Mouse (Mus musculus) hindbrain, embryonic 13.5 days (tissue): ENCODE results near the gene Rapsn. TPM values are rescaled to one million over a fixed set of nuclear protein-coding genes. Genes with fewer than 3 reads are reported as not detected.

Source experiments
- ATAC-seq: fragments of 200-750 bp; cut with Nextera tagmentation; 2 replicates; pipeline ENCODE4 v1.8.0; 2017; ENCODE audit warnings: moderate TSS enrichment; ENCODE audit not compliant: low FRiP score
- H3K27ac ChIP-seq: fragments of 300-500 bp; sonication (generic); 2 replicates; pipeline ENCODE4 v1.5.1; 2015; ENCODE audit warnings: inconsistent platforms, mild to moderate bottlenecking, moderate library complexity
- H3K27me3 ChIP-seq: fragments of 300-500 bp; sonication (generic); 2 replicates; pipeline ENCODE4 v1.6.1; 2015; ENCODE audit warnings: mild to moderate bottlenecking, inconsistent platforms
- H3K36me3 ChIP-seq: fragments of 300-500 bp; sonication (generic); 2 replicates; pipeline ENCODE4 v1.6.1; 2015; ENCODE audit warnings: mild to moderate bottlenecking, inconsistent platforms
- H3K4me1 ChIP-seq: fragments of 300-500 bp; sonication (generic); replicated peaks from 2 replicates; pipeline ENCODE4 v1.6.1; 2015; ENCODE audit warnings: inconsistent platforms
- H3K4me2 ChIP-seq: fragments of 300-500 bp; sonication (generic); 2 replicates; pipeline ENCODE4 v1.6.1; 2015; ENCODE audit warnings: inconsistent platforms, mild to moderate bottlenecking, moderate library complexity
- H3K4me3 ChIP-seq: fragments of 300-500 bp; sonication (generic); 2 replicates; pipeline ENCODE4 v1.5.1; 2015; ENCODE audit warnings: mild to moderate bottlenecking, inconsistent platforms
- H3K9ac ChIP-seq: fragments of 300-500 bp; sonication (generic); 2 replicates; pipeline ENCODE4 v1.6.1; 2015; ENCODE audit warnings: mild to moderate bottlenecking, inconsistent platforms
- H3K9me3 ChIP-seq: fragments of 300-500 bp; sonication (generic); 2 replicates; pipeline ENCODE4 v1.6.1; 2016; ENCODE audit warnings: inconsistent platforms
- WGBS: fragments of 180-500 bp; shearing (Covaris S2); methylation state at CpG from one replicate; pipeline ENCODE4 v1.1.7; 2015; 5-methylcytosine and 5-hydroxymethylcytosine counted together
- polyA plus RNA-seq: library from polyadenylated mRNA; unstranded; fragments of >200 nt; fragmentation: Nextera tagmentation; extraction: Ambion mirVana; gene quantifications from 2 replicates; pipeline ENCODE4 v1.2.1, GENCODE M21; 2015

The Rapsn gene
- polyA plus RNA-seq, 1 experiment from 2014 or later = 0.99 TPM

DNA sequence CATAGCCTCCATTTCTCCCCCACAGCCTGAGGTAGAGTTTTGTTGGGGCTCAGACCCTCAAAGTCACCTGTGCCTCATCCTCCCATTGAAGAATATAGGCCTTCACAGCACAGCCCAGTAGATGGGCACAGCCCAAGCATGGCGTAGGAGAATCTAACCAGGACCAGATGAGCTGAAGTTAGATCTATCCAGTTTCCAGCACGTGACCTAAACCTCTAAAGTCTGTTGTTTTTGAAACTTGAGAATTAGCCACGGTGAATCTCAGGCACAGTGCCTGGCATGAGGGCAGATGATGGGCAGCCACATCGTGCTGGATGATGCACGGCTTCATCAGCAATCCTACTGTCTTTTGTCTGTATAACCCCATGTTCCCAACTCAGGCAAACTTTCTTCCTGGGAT, 23.0 kb downstream of the Rapsn start:
- 92% methylated on average over 5 of the region's 5 CpGs for WGBS

DNA sequence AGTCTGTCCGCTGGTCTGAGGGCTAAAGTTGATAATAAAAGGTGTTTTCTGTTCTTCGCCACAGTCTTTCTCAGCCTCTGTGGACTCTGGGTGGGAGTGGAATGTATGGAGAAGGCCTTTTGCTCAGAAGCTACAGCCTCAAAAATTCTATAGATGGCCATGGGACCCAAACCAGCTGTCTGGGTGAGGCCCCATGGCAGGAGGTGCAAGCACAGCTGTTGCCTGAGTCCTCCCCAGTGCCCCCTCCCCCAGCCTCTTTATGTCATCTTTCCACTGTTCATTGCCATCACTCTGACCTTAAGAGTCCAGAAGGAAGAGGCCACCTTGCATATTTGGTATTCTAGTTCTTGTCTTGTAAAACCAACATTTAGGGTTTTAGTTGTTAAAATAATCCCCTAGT, 24.0 kb downstream of the Rapsn start:
- Histone ChIP-seq H3K9ac (no peak overlapping the region), H3K27ac (no peak overlapping the region), H3K36me3 (peaks cover 89% of the 10 kb centered on the region), H3K27me3 (no peaks in the 10 kb centered on the region), H3K4me3 (no peak overlapping the region), H3K4me2 (no peak overlapping the region), H3K9me3 (no peaks in the 10 kb centered on the region), H3K4me1 (peaks cover 14% of the 10 kb centered on the region)
- WGBS = 92% methylated on average over 2 of the region's 2 CpGs
- no peak for ATAC-seq

More for the DNA sequence above, 23.0 kb downstream of the Rapsn start:
- ATAC-seq = no peak
- Histone ChIP-seq H3K36me3 (peaks cover 80% of the 10 kb centered on the region), H3K27ac (no peak overlapping the region), H3K27me3 (no peaks in the 10 kb centered on the region), H3K9me3 (no peaks in the 10 kb centered on the region), H3K4me1 (peaks cover 14% of the 10 kb centered on the region), H3K4me3 (no peak overlapping the region), H3K9ac (no peak overlapping the region), H3K4me2 (no peak overlapping the region)

DNA sequence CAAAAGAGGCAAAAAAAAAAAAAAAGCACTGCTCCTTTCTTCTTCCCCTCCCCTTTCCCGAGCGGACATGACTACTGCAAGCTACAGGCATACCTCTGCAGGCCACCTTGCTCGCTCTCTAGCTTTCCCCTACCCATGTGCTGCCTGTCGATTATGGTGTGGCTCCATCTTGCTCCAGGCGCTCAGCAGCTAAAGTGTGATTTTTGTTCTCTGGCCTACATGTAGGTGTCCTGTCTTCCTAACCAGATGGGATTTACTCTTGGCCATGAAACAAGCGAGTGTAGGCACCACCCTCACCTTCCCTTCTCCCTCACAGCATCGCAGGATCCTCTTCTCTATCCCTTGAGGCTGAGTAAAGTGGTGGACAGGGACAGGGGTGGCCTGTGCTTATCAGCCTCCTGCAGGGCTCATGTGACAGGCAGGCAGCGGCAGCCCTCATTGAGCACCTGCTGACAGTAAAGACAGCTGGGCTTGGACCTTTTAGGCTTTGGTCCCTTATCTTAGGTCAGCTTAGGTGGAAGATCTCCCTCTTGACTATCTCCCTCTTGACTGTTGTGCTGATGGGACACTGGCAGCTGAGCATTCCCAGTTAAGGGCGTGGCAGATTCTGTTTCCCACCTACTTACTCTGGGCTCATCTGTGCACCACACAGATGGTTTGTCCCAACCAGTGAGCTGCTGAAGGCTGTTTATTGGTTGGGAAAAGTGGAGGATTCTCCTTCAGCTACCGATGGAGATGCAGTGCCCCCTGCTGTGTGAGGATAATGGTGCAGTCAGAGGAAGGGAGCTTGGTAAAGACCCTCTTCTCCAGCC, 25.3 kb downstream of the Rapsn start:
- 82% methylated on average over 10 of the region's 10 CpGs for WGBS
- no peak overlapping the region for H3K27ac ChIP-seq

DNA sequence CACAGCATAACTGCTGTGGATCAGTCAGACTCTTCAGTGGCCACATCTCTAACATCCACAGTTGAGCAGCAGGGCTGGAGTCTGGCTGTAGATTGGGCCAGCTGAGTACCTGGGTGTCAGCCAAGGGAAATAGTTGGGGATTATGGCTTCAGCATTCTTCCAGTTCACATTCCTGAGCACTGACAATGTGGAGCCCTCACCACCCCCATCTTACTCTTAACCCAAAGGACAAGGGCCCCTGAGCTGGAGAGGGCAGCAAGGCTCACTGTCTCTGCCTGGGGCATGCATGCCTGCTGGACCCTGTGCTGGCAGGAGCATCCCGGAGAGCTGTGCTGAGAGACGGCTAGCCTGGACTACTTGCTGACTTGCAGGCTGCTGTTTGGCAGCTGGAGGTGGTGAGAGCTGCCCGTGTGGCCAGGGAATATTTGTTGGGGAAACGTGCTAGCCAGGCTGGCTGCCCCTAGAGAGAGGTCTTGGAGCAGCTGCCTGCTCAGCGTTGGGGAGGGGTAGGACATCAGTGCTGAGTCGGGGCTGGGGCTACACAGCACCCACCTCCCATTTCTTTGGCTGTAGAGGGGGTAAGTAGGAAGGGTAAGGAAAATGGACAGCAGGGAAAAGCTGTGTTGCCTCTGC, 26.5 kb downstream of the Rapsn start:
- Histone ChIP-seq H3K27ac (no peak overlapping the region), H3K4me3 (no peak overlapping the region), H3K27me3 (no peaks in the 10 kb centered on the region), H3K36me3 (peaks cover 92% of the 10 kb centered on the region), H3K4me2 (no peak overlapping the region), H3K9ac (0 out of 2 replicates have a peak overlapping the region, but pooled peaks have one; percentile 29), H3K9me3 (no peaks in the 10 kb centered on the region), H3K4me1 (peaks cover 8% of the 10 kb centered on the region; the same call in 1 of the 2 replicates)
- 89% methylated on average over 6 of the region's 6 CpGs for WGBS
- ATAC-seq = no peak

More for the DNA sequence above, 25.3 kb downstream of the Rapsn start:
- Histone ChIP-seq H3K4me3 (no peak overlapping the region), H3K4me1 (peaks cover 5% of the 10 kb centered on the region; the same call in 1 of the 2 replicates), H3K27me3 (no peaks in the 10 kb centered on the region), H3K9ac (no peak overlapping the region), H3K36me3 (peaks cover 94% of the 10 kb centered on the region), H3K9me3 (no peaks in the 10 kb centered on the region), H3K4me2 (no peak overlapping the region)
- no peak for ATAC-seq

DNA sequence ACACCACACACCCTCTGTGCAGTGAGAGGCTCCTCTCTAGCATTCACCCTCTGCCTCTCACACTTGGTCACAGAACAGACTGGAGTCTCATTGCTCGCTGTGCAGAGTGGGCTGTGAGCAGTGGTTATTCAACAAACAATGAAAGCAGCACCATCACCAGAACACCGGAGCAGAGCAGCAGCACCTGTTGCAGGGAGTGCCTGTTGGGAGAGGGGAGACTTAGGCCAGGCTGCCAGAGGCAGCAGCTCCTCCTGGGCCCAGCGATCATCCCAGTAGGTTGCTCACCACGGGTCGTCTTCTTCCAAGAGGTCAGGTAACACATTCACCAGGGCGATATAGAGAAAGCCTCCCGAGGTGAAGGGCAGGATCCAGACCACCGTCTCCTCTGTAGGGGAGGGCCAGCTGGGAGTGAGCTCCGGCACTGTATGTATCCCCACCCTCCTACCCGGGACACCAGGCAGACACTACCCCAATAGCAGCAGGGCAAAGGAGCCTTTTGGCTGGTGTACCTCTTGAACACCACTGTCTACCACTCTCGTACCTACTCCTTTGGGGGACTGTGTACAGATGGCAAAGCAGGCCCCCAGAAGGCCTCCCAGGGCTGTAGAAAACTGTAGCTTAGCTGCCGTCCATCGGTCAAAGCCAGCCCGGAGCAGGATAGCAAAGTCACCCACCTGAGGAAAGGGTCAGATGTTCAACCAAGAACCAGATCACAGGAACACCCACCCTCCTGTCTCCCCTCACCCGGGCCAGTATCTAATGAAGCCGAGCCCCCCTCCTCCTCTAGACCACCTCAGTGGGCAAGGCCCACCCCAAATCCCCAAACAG, 27.6 kb downstream of the Rapsn start:
- ATAC-seq = no peak
- H3K27me3 ChIP-seq = no peaks in the 10 kb centered on the region
- H3K4me3 ChIP-seq = no peak overlapping the region
- H3K4me1 ChIP-seq = peaks cover 9% of the 10 kb centered on the region
- WGBS = 91% methylated on average over 16 of the region's 16 CpGs
- no peak overlapping the region for H3K4me2 ChIP-seq
- no peaks in the 10 kb centered on the region for H3K9me3 ChIP-seq
- no peak overlapping the region for H3K9ac ChIP-seq
- peaks cover 85% of the 10 kb centered on the region for H3K36me3 ChIP-seq
- H3K27ac ChIP-seq = no peak overlapping the region

DNA sequence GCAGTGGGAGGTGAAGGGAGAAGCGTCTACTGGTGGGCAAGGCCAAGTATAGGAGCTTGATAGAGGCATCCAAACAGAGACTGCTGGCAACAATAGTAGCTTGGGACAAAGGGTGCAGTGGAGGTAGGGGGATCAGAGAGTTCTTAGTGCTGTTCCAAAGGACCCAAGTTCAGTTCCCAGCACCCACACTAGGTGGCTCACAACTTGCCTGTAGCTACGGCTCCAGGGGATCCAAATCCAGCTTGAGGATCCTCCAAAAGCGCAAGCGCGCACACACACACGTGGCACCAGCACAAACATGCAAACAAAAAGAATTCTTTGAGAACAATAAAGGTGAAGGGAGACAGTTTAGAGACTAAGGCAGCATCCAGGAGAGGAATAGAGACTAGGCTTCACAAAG, 28.8 kb downstream of the Rapsn start:
- no peak for ATAC-seq
- no peaks in the 10 kb centered on the region for H3K9me3 ChIP-seq
- 86% methylated on average over 6 of the region's 6 CpGs for WGBS
- peaks cover 21% of the 10 kb centered on the region for H3K4me1 ChIP-seq
- no peaks in the 10 kb centered on the region for H3K27me3 ChIP-seq
- H3K36me3 ChIP-seq = peaks cover 73% of the 10 kb centered on the region
- H3K9ac ChIP-seq = no peak overlapping the region
- no peak overlapping the region for H3K4me2 ChIP-seq
- H3K27ac ChIP-seq = no peak overlapping the region
- H3K4me3 ChIP-seq = no peak overlapping the region

DNA sequence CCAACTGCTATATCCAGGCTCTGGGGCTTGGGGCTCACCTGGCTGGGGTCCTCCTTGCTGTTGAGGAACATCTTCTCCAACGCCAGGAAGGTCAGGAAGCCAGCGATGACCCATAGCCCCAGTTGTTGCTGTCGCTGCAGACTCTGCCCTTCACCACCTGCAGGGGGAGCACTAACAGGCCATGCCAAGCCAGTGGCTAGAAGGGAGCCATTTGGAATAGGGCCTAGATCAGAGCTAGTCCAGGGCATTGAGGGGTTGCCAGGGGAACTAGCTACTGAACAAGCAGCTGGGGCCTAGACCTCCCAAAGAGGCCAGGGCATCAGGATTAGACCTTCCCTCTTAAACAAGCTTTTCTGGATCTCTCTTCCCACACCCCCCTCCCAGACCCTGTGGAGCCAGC, 30.1 kb downstream of the Rapsn start:
- H3K27me3 ChIP-seq = no peaks in the 10 kb centered on the region
- H3K9me3 ChIP-seq = no peaks in the 10 kb centered on the region
- no peak for ATAC-seq
- 45% methylated on average over 3 of the region's 3 CpGs for WGBS
- peaks cover 61% of the 10 kb centered on the region for H3K36me3 ChIP-seq
- H3K9ac ChIP-seq = no peak overlapping the region
- H3K4me2 ChIP-seq = no peak overlapping the region
- no peak overlapping the region for H3K27ac ChIP-seq
- no peak overlapping the region for H3K4me3 ChIP-seq
- peaks cover 28% of the 10 kb centered on the region for H3K4me1 ChIP-seq

DNA sequence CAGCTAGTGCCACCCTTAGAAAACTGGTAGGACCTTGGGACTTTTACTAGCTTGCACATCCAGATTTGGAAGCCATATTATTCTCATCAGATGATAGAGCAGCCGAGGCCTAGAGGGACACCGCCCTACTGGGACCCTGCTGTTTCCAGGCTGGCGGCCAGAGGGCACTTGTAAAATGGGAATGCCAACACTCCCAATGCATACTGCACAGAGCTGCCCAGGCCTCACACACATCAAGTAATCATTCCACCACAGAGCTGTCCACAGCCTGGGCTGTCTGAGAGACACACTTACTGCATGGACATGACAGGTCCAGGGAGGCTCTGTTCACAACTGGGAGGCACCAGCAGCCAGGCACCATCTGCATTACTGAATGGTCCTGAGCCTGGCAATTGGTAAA, 31.0 kb downstream of the Rapsn start:
- H3K9ac ChIP-seq = no peak overlapping the region
- H3K4me1 ChIP-seq = peaks cover 36% of the 10 kb centered on the region
- ATAC-seq = no peak
- no peak overlapping the region for H3K4me2 ChIP-seq
- WGBS = 84% methylated on average over 3 of the region's 3 CpGs
- H3K27ac ChIP-seq = no peak overlapping the region
- H3K27me3 ChIP-seq = no peaks in the 10 kb centered on the region
- no peaks in the 10 kb centered on the region for H3K9me3 ChIP-seq
- H3K36me3 ChIP-seq = peaks cover 52% of the 10 kb centered on the region
- no peak overlapping the region for H3K4me3 ChIP-seq

DNA sequence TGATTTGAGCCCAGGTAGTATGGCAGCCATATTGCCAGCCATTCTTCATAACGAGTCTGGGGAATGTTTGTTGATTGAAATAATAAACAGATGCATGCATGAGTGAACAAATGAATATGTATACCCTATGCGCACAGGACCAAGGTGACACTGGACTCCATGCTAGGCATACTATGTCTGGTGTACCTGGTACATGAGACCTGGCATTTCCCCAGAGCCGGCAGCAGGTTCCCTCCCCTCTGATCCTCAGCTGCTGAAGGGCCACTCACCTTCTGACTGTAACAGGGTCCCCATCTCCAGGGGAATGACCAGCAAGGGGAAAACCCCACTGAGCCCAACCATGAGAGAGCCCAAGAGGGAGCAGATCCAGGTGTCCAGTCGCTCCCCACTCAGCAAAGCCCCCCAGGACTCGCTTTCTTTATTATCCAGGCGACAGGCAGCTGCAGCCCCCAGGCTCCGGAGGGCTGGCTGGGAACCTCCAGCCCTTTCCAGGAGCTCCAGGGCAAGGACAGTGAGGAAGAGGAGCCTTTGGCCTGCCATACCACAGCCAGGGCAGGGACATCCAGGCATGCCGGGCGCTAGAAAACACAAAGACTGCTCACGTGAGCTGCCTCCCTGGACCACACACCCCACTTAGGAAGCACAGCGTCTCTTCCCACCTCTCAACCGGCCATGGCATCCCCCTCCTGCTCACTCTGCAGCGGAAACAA, 32.9 kb downstream of the Rapsn start:
- peaks cover 34% of the 10 kb centered on the region for H3K36me3 ChIP-seq

DNA sequence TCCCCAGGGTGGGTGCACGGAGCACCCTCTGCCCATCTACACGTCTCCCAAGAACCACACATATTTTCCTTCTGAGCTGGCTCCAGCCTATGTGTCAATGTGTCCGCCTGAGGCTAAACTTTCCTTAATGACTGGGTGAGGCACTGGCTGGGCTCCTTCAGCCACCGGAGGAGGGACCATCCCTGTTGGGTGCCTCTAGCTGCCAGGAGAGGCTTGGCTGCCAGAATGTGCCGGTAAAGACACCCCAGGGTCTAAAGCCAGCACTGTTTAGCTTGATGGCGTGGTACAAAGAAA, 33.4 kb downstream of the Rapsn start:
- ATAC-seq = no peak
- peaks cover 36% of the 10 kb centered on the region for H3K4me1 ChIP-seq
- 51% methylated on average over 6 of the region's 6 CpGs for WGBS
- peak overlapping the region; percentile 73 for H3K4me3 ChIP-seq
- H3K4me2 ChIP-seq = peak overlapping the region; percentile 85
- no peaks in the 10 kb centered on the region for H3K27me3 ChIP-seq
- H3K36me3 ChIP-seq = peaks cover 29% of the 10 kb centered on the region
- H3K9ac ChIP-seq = peak overlapping the region; percentile 87
- no peak overlapping the region; the same call in 1 of the 2 replicates for H3K27ac ChIP-seq
- no peaks in the 10 kb centered on the region for H3K9me3 ChIP-seq

More for the DNA sequence above, 32.9 kb downstream of the Rapsn start:
- peak overlapping the region; percentile 73 for H3K4me3 ChIP-seq
- WGBS = 58% methylated on average over 13 of the region's 13 CpGs
- no peaks in the 10 kb centered on the region for H3K27me3 ChIP-seq
- H3K27ac ChIP-seq = no peak overlapping the region
- peak overlapping the region; percentile 87 for H3K9ac ChIP-seq
- H3K4me1 ChIP-seq = peaks cover 36% of the 10 kb centered on the region
- no peaks in the 10 kb centered on the region for H3K9me3 ChIP-seq
- no peak for ATAC-seq
- peak overlapping the region; percentile 85 for H3K4me2 ChIP-seq

DNA sequence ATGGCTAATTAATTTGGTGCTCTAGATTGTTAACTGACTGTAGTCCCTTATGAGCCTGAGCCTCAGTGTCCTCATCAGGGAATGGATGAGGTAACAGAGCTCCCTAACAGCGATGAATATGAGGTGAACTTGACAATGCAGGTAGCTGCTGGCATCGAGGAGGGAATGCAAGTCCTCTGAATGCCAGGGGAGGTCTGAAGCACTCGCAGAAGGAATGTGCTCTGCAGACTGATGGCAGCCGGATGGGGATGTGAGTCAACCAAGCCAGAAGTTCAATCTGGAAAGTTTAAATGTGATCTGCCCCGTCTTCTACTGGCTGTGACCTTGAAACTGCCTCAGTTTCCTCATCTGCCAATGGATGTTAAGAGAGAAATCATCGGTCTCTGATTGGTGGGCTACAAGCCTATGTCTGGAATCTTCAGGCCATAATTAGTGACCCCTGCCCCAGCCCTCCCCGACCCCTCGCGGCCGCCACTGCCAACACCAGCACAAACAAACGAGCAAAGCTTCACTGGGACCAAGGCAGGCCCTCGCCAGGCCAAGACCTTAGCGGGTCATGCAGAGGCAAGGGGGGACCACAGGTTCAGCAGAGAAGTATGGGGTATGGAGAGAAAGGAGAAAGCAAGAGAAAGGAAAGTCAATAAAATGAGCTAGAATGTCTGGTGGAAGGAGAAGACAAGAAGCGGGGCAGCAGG, 34.0 kb downstream of the Rapsn start:
- Histone ChIP-seq H3K9ac (peak overlapping the region; percentile 87), H3K9me3 (no peaks in the 10 kb centered on the region), H3K27me3 (no peaks in the 10 kb centered on the region), H3K27ac (peak overlapping the region; percentile 86), H3K4me2 (peak overlapping the region; percentile 85), H3K4me1 (peaks cover 36% of the 10 kb centered on the region), H3K4me3 (peak overlapping the region; percentile 73), H3K36me3 (peaks cover 22% of the 10 kb centered on the region)
- 7% methylated on average over 14 of the region's 14 CpGs for WGBS
- ATAC-seq = peak; percentile 3; the same call in 1 of the 2 replicates
